Mouse (Mus musculus): Measurements from ENCODE around the gene Emx1.

DNA sequence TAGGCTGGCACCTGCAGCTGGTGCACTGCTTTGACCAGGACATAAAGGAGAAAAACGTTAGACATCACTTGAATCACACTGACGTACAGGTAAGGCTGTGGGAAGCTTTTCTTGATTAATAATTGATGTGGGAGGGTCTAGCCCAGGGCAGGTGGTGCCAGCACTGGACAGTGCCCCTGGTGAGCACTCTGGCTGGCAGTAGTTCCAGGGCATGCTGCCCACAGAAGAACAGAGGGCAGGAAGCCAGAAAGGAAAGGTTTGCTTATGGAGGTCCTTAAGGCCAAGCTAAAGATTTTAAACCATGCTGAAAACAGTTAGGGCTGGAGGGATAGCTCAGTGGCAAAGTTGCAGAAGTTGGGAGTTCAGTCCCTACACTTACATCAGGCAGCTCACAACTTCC is 7.2 kb upstream of the Emx1 start:
- TF ChIP-seq KAT2A (IDR thresholded peaks at IDR 0.05; ENCODE audit: insufficient replicate concordance, low read length) = no peak
- TF ChIP-seq MEF2A (IDR thresholded peaks at IDR 0.05; ENCODE audit: borderline replicate concordance, low read depth, low read length) = no peak
- TF ChIP-seq POLR2A (IDR thresholded peaks at IDR 0.05; ENCODE audit: low read depth, low read length) = no peak
- TF ChIP-seq JUND (conservative IDR thresholded peaks at IDR 0.05; ENCODE audit: low read depth, low read length) = no peak
- TF ChIP-seq E2F4 (IDR thresholded peaks at IDR 0.05; ENCODE audit: insufficient replicate concordance, low read depth, low read length) = no peak
- no peak for TF ChIP-seq CHD2 (IDR thresholded peaks at IDR 0.05; ENCODE audit: low read length)
- TF ChIP-seq NRF1 (IDR thresholded peaks at IDR 0.05; ENCODE audit: low read depth, low read length) = no peak
